Mouse (Mus musculus): ENCODE measurements around the gene Pagr1a. TPM values are rescaled to one million over a fixed set of nuclear protein-coding genes. Genes with fewer than 3 reads are reported as not detected.

Gene Pagr1a
- total RNA-seq, 1 experiment, result 32.3 TPM

GRCm38 (mm10) chr7:127009307-127010085 is 7.7 kb downstream of the Pagr1a start:
- 0 out of 2 replicates have a peak overlapping the region, but pooled peaks have one; percentile 64 for H3K27ac ChIP-seq (ENCODE audit: insufficient read depth, low read depth, low read length, poor library complexity, severe bottlenecking)
- no peaks in the 10 kb centered on the region for H3K9me3 ChIP-seq (ENCODE audit: control insufficient read depth, insufficient read depth, low read depth, low read length)
- H3K9ac ChIP-seq (ENCODE audit: insufficient read depth, low read depth, low read length, poor library complexity, severe bottlenecking), result 0 out of 2 replicates have a peak overlapping the region, but pooled peaks have one; percentile 19
- no peak for DNase-seq (ENCODE audit: low read depth, low spot score)
- no peak overlapping the region for H3K4me3 ChIP-seq (ENCODE audit: insufficient read depth in 1 of 2, low read depth in 1 of 2, low read length in 2 of 2, poor library complexity in 1 of 2, severe bottlenecking in 1 of 2)
- in situ Hi-C loops (cut with MboI; ENCODE audit: low sequenced_read_pairs in 2 of 2, unreplicated experiment in 2 of 2), result no loop called here
- peaks cover 3% of the 10 kb centered on the region for H3K36me3 ChIP-seq (ENCODE audit: control insufficient read depth, insufficient read depth, low read length, poor library complexity, severe bottlenecking)
- TF ChIP-seq CHD2 (IDR thresholded peaks at IDR 0.05; ENCODE audit: low read depth, low read length) (no peak), ZNF384 (IDR thresholded peaks at IDR 0.05; ENCODE audit: low read depth, low read length) (no peak), HCFC1 (IDR thresholded peaks at IDR 0.05; ENCODE audit: borderline replicate concordance, insufficient read depth, low read length) (no peak), MAFK (IDR thresholded peaks at IDR 0.05; ENCODE audit: insufficient read depth, low read depth, low read length) (no peak), ZC3H11A (IDR thresholded peaks at IDR 0.05; ENCODE audit: borderline replicate concordance, low read depth, low read length) (no peak)
- H3K4me1 ChIP-seq (ENCODE audit: control insufficient read depth in 2 of 2, insufficient read depth in 2 of 2, low read length in 2 of 2, poor library complexity in 1 of 2), result peaks cover 2 to 18% of the 10 kb centered on the region in 2 experiments; a peak in 3 of 4 replicates

GRCm38 (mm10) chr7:127008239-127009019 is 8.7 kb downstream of the Pagr1a start:
- H3K36me3 ChIP-seq (ENCODE audit: control insufficient read depth, insufficient read depth, low read length, poor library complexity, severe bottlenecking), result peaks cover 3% of the 10 kb centered on the region; the same call in 1 of the 2 replicates
- in situ Hi-C loops (cut with MboI; ENCODE audit: low sequenced_read_pairs in 2 of 2, unreplicated experiment in 2 of 2), result no loop called here
- no peaks in the 10 kb centered on the region for H3K9me3 ChIP-seq (ENCODE audit: control insufficient read depth, insufficient read depth, low read depth, low read length)
- peaks cover 2 to 25% of the 10 kb centered on the region in 2 experiments; a peak in 3 of 4 replicates for H3K4me1 ChIP-seq (ENCODE audit: control insufficient read depth in 2 of 2, insufficient read depth in 2 of 2, low read length in 2 of 2, poor library complexity in 1 of 2)
- H3K4me3 ChIP-seq (ENCODE audit: insufficient read depth in 1 of 2, low read depth in 1 of 2, low read length in 2 of 2, poor library complexity in 1 of 2, severe bottlenecking in 1 of 2), result no peak overlapping the region
- H3K27ac ChIP-seq (ENCODE audit: insufficient read depth, low read depth, low read length, poor library complexity, severe bottlenecking), result peak overlapping the region; percentile 64
- peak overlapping the region; percentile 44; the same call in 1 of the 2 replicates for H3K9ac ChIP-seq (ENCODE audit: insufficient read depth, low read depth, low read length, poor library complexity, severe bottlenecking)
- TF ChIP-seq MAFK (IDR thresholded peaks at IDR 0.05; ENCODE audit: insufficient read depth, low read depth, low read length) (peak; percentile 86), ZC3H11A (IDR thresholded peaks at IDR 0.05; ENCODE audit: borderline replicate concordance, low read depth, low read length) (no peak)
- DNase-seq (ENCODE audit: low read depth, low spot score), result no peak

- H3K36me3 ChIP-seq (ENCODE audit: control insufficient read depth, insufficient read depth, low read length, poor library complexity, severe bottlenecking), result no peaks in the 10 kb centered on the region
- no peak overlapping the region for H3K9ac ChIP-seq (ENCODE audit: insufficient read depth, low read depth, low read length, poor library complexity, severe bottlenecking)
- DNase-seq (ENCODE audit: low read depth, low spot score), result no peak
- in situ Hi-C loops (cut with MboI; ENCODE audit: low sequenced_read_pairs in 2 of 2, unreplicated experiment in 2 of 2), result no loop called here
- peaks cover 2 to 29% of the 10 kb centered on the region in 2 experiments; a peak in 3 of 4 replicates for H3K4me1 ChIP-seq (ENCODE audit: control insufficient read depth in 2 of 2, insufficient read depth in 2 of 2, low read length in 2 of 2, poor library complexity in 1 of 2)
- H3K4me3 ChIP-seq (ENCODE audit: insufficient read depth in 1 of 2, low read depth in 1 of 2, low read length in 2 of 2, poor library complexity in 1 of 2, severe bottlenecking in 1 of 2), result no peak overlapping the region
- H3K27ac ChIP-seq (ENCODE audit: insufficient read depth, low read depth, low read length, poor library complexity, severe bottlenecking), result peak overlapping the region; percentile 17; the same call in 1 of the 2 replicates
- H3K9me3 ChIP-seq (ENCODE audit: control insufficient read depth, insufficient read depth, low read depth, low read length), result no peaks in the 10 kb centered on the region
- TF ChIP-seq HCFC1 (IDR thresholded peaks at IDR 0.05; ENCODE audit: borderline replicate concordance, insufficient read depth, low read length), result no peak
- no peak for TF ChIP-seq ZNF384 (IDR thresholded peaks at IDR 0.05; ENCODE audit: low read depth, low read length)
- no peak for TF ChIP-seq ZC3H11A (IDR thresholded peaks at IDR 0.05; ENCODE audit: borderline replicate concordance, low read depth, low read length)
- TF ChIP-seq CHD2 (IDR thresholded peaks at IDR 0.05; ENCODE audit: low read depth, low read length), result no peak
- TF ChIP-seq MAFK (IDR thresholded peaks at IDR 0.05; ENCODE audit: insufficient read depth, low read depth, low read length), result no peak
These were observed 9.7 kb downstream of the Pagr1a start for GRCm38 (mm10) chr7:127007313-127008024.

GRCm38 (mm10) chr7:127004122-127004875 is 12.9 kb downstream of the Pagr1a start:
- no peak for DNase-seq (ENCODE audit: low read depth, low spot score)
- Histone ChIP-seq H3K27ac (ENCODE audit: insufficient read depth, low read depth, low read length, poor library complexity, severe bottlenecking) (peak overlapping the region; percentile 47; the same call in 1 of the 2 replicates), H3K36me3 (ENCODE audit: control insufficient read depth, insufficient read depth, low read length, poor library complexity, severe bottlenecking) (no peaks in the 10 kb centered on the region), H3K4me1 (ENCODE audit: control insufficient read depth in 2 of 2, insufficient read depth in 2 of 2, low read length in 2 of 2, poor library complexity in 1 of 2) (peaks cover 2 to 28% of the 10 kb centered on the region in 2 experiments; a peak in 3 of 4 replicates), H3K9ac (ENCODE audit: insufficient read depth, low read depth, low read length, poor library complexity, severe bottlenecking) (peak overlapping the region; percentile 14; the same call in 1 of the 2 replicates), H3K9me3 (ENCODE audit: control insufficient read depth, insufficient read depth, low read depth, low read length) (no peaks in the 10 kb centered on the region), H3K4me3 (ENCODE audit: insufficient read depth in 1 of 2, low read depth in 1 of 2, low read length in 2 of 2, poor library complexity in 1 of 2, severe bottlenecking in 1 of 2) (no peak overlapping the region)
- TF ChIP-seq MAFK (IDR thresholded peaks at IDR 0.05; ENCODE audit: insufficient read depth, low read depth, low read length), result peak; percentile 87
- TF ChIP-seq ZC3H11A (IDR thresholded peaks at IDR 0.05; ENCODE audit: borderline replicate concordance, low read depth, low read length), result no peak
- TF ChIP-seq ZNF384 (IDR thresholded peaks at IDR 0.05; ENCODE audit: low read depth, low read length), result no peak
- in situ Hi-C loops (cut with MboI; ENCODE audit: low sequenced_read_pairs in 2 of 2, unreplicated experiment in 2 of 2), result no loop called here

Measured in ES-E14 (cell line).